Mouse (Mus musculus): ENCODE data around the gene Grid1.

- TF ChIP-seq CTCF (IDR thresholded peaks at IDR 0.05; ENCODE audit: borderline replicate concordance, insufficient read depth, low read length) (no peak), POLR2A (IDR thresholded peaks at IDR 0.05; ENCODE audit: low read depth, low read length) (no peak)
Measured at GRCm38 (mm10) chr14:35113276-35113645, 293.4 kb downstream of the Grid1 start.

Data from embryonic fibroblast, embryonic 13.5 days (primary cell).